Mouse (Mus musculus) splenic B cell, adult 2 months (primary cell): ENCODE data around the gene Akt2.

Source experiments
- DNase-seq: peaks from one replicate; pipeline ENCODE4 v3.0.0-alpha.2; 2011; ENCODE audit warnings: low read depth, low spot score
- H3K27me3 ChIP-seq: 2 replicates; pipeline ENCODE4 v1.6.1; 2012; ENCODE audit warnings: mild to moderate bottlenecking, low read length, moderate library complexity, mixed read lengths; ENCODE audit not compliant: control insufficient read depth, poor library complexity, insufficient read depth, severe bottlenecking
- H3K36me3 ChIP-seq: 2 replicates; pipeline ENCODE4 v1.6.1; 2012; ENCODE audit warnings: mild to moderate bottlenecking, low read length, moderate library complexity, mixed read lengths; ENCODE audit not compliant: control insufficient read depth, poor library complexity, insufficient read depth, severe bottlenecking

The Akt2 gene

GRCm38 (mm10) chr7:27601628-27602027 lies 10.3 kb downstream of the Akt2 start:
- H3K36me3 ChIP-seq = no peaks in the 10 kb centered on the region
- H3K27me3 ChIP-seq = no peaks in the 10 kb centered on the region
- no peak for DNase-seq

- no peaks in the 10 kb centered on the region for H3K27me3 ChIP-seq
- no peak for DNase-seq
- no peaks in the 10 kb centered on the region for H3K36me3 ChIP-seq
These were observed 10.8 kb downstream of the Akt2 start for GRCm38 (mm10) chr7:27602161-27602560.

GRCm38 (mm10) chr7:27602835-27603234 lies 11.5 kb downstream of the Akt2 start:
- DNase-seq = no peak
- no peaks in the 10 kb centered on the region for H3K36me3 ChIP-seq
- no peaks in the 10 kb centered on the region for H3K27me3 ChIP-seq

- H3K36me3 ChIP-seq = no peaks in the 10 kb centered on the region; the same call in 1 of the 2 replicates
- DNase-seq = no peak
- H3K27me3 ChIP-seq = no peaks in the 10 kb centered on the region
These were observed 13.5 kb downstream of the Akt2 start for GRCm38 (mm10) chr7:27604661-27605348.

- no peaks in the 10 kb centered on the region for H3K27me3 ChIP-seq
- no peak for DNase-seq
These were observed 14.3 kb downstream of the Akt2 start for GRCm38 (mm10) chr7:27605499-27606285.

GRCm38 (mm10) chr7:27606481-27607254 lies 15.3 kb downstream of the Akt2 start:
- H3K27me3 ChIP-seq = no peaks in the 10 kb centered on the region
- no peak for DNase-seq
- H3K36me3 ChIP-seq = no peaks in the 10 kb centered on the region; the same call in 1 of the 2 replicates

More at GRCm38 (mm10) chr7:27605499-27606285, 14.3 kb downstream of the Akt2 start:
- no peaks in the 10 kb centered on the region; the same call in 1 of the 2 replicates for H3K36me3 ChIP-seq

- no peaks in the 10 kb centered on the region; the same call in 1 of the 2 replicates for H3K36me3 ChIP-seq
These were observed 16.2 kb downstream of the Akt2 start for GRCm38 (mm10) chr7:27607580-27607979.

GRCm38 (mm10) chr7:27608130-27608529 lies 16.8 kb downstream of the Akt2 start:
- Histone ChIP-seq H3K36me3 (no peaks in the 10 kb centered on the region; the same call in 1 of the 2 replicates), H3K27me3 (no peaks in the 10 kb centered on the region)
- no peak for DNase-seq

More at GRCm38 (mm10) chr7:27607580-27607979, 16.2 kb downstream of the Akt2 start:
- no peaks in the 10 kb centered on the region for H3K27me3 ChIP-seq
- DNase-seq = no peak

GRCm38 (mm10) chr7:27609285-27609684 lies 17.9 kb downstream of the Akt2 start:
- H3K36me3 ChIP-seq = no peaks in the 10 kb centered on the region; the same call in 1 of the 2 replicates
- DNase-seq = no peak
- no peaks in the 10 kb centered on the region for H3K27me3 ChIP-seq

GRCm38 (mm10) chr7:27609688-27610087 lies 18.3 kb downstream of the Akt2 start:
- Histone ChIP-seq H3K27me3 (no peaks in the 10 kb centered on the region), H3K36me3 (no peaks in the 10 kb centered on the region; the same call in 1 of the 2 replicates)
- DNase-seq = no peak

- DNase-seq = no peak
- Histone ChIP-seq H3K36me3 (no peaks in the 10 kb centered on the region; the same call in 1 of the 2 replicates), H3K27me3 (no peaks in the 10 kb centered on the region)
These were observed 19.0 kb downstream of the Akt2 start for GRCm38 (mm10) chr7:27610370-27610769.

- H3K36me3 ChIP-seq = no peaks in the 10 kb centered on the region; the same call in 1 of the 2 replicates
- DNase-seq = no peak
- no peaks in the 10 kb centered on the region for H3K27me3 ChIP-seq
These were observed 19.5 kb downstream of the Akt2 start for GRCm38 (mm10) chr7:27610871-27611270.

GRCm38 (mm10) chr7:27612940-27613339 lies 21.6 kb downstream of the Akt2 start:
- DNase-seq = no peak
- Histone ChIP-seq H3K36me3 (no peaks in the 10 kb centered on the region; the same call in 1 of the 2 replicates), H3K27me3 (no peaks in the 10 kb centered on the region)

GRCm38 (mm10) chr7:27613751-27614499 lies 22.6 kb downstream of the Akt2 start:
- DNase-seq = no peak
- H3K27me3 ChIP-seq = no peaks in the 10 kb centered on the region
- H3K36me3 ChIP-seq = peaks cover 2% of the 10 kb centered on the region; the same call in 1 of the 2 replicates
